Mouse (Mus musculus) lung, embryonic 15.5 days (tissue): Measurements from ENCODE around the gene Stk35. TPM values are rescaled to one million over a fixed set of nuclear protein-coding genes. Genes with fewer than 3 reads are reported as not detected.

Experiments
- ATAC-seq: fragments of 200-750 bp; cut with Nextera tagmentation; 2 replicates; pipeline ENCODE4 v1.8.0; 2017; ENCODE audit warnings: moderate number of reproducible peaks, borderline replicate concordance; ENCODE audit not compliant: low FRiP score, low TSS enrichment; ENCODE audit errors: extremely low read depth
- H3K27ac ChIP-seq: fragments of 300-500 bp; sonication (generic); 2 replicates; pipeline ENCODE4 v1.5.1; 2015; ENCODE audit warnings: moderate library complexity, mild to moderate bottlenecking, inconsistent platforms
- H3K27me3 ChIP-seq: fragments of 300-500 bp; sonication (generic); 2 replicates; pipeline ENCODE4 v1.6.1; 2015; ENCODE audit warnings: inconsistent platforms
- H3K36me3 ChIP-seq: fragments of 300-500 bp; sonication (generic); 2 replicates; pipeline ENCODE4 v1.6.1; 2015; ENCODE audit warnings: inconsistent platforms
- H3K4me1 ChIP-seq: fragments of 300-500 bp; sonication (generic); 2 replicates; pipeline ENCODE4 v1.6.1; 2015; ENCODE audit warnings: inconsistent platforms
- H3K4me2 ChIP-seq: fragments of 300-500 bp; sonication (generic); 2 replicates; pipeline ENCODE4 v1.6.1; 2015; ENCODE audit warnings: inconsistent platforms, mild to moderate bottlenecking, moderate library complexity
- H3K4me3 ChIP-seq: fragments of 300-500 bp; sonication (generic); 2 replicates; pipeline ENCODE4 v1.5.1; 2015; ENCODE audit warnings: mild to moderate bottlenecking, inconsistent platforms
- H3K9ac ChIP-seq: fragments of 300-500 bp; sonication (generic); 2 replicates; pipeline ENCODE4 v1.6.1; 2015; ENCODE audit warnings: inconsistent platforms
- H3K9me3 ChIP-seq: fragments of 300-500 bp; sonication (generic); 2 replicates; pipeline ENCODE4 v1.6.1; 2016; ENCODE audit warnings: inconsistent platforms
- WGBS: fragments of 180-500 bp; shearing (Covaris S2); methylation state at CpG from one replicate; pipeline ENCODE4 v1.1.7; 2015; 5-methylcytosine and 5-hydroxymethylcytosine counted together
- polyA plus RNA-seq: library from polyadenylated mRNA; unstranded; fragments of >200 nt; fragmentation: Nextera tagmentation; extraction: Ambion mirVana; gene quantifications from 2 replicates; pipeline ENCODE4 v1.2.1, GENCODE M21; 2015

Gene Stk35
- polyA plus RNA-seq, 1 experiment from 2014 or later, result 13.6 TPM

GRCm38 (mm10) chr2:129874509-129875095 is 74.3 kb downstream of the Stk35 start:
- H3K9ac ChIP-seq, result no peak overlapping the region
- H3K4me3 ChIP-seq, result no peak overlapping the region
- no peaks in the 10 kb centered on the region for H3K36me3 ChIP-seq
- 63% methylated on average over 10 of the region's 10 CpGs for WGBS
- no peak for ATAC-seq
- no peak overlapping the region for H3K4me2 ChIP-seq
- H3K4me1 ChIP-seq, result no peaks in the 10 kb centered on the region
- no peaks in the 10 kb centered on the region for H3K9me3 ChIP-seq
- no peaks in the 10 kb centered on the region for H3K27me3 ChIP-seq
- no peak overlapping the region for H3K27ac ChIP-seq

- H3K4me3 ChIP-seq, result no peak overlapping the region
- H3K27me3 ChIP-seq, result no peaks in the 10 kb centered on the region
- H3K9me3 ChIP-seq, result no peaks in the 10 kb centered on the region
- H3K4me1 ChIP-seq, result no peaks in the 10 kb centered on the region
- no peak for ATAC-seq
- no peak overlapping the region for H3K27ac ChIP-seq
- H3K4me2 ChIP-seq, result no peak overlapping the region
- no peaks in the 10 kb centered on the region for H3K36me3 ChIP-seq
- no peak overlapping the region for H3K9ac ChIP-seq
These were observed 76.6 kb downstream of the Stk35 start for GRCm38 (mm10) chr2:129876935-129877334.

GRCm38 (mm10) chr2:129879817-129880216 is 79.5 kb downstream of the Stk35 start:
- H3K27ac ChIP-seq, result no peak overlapping the region
- H3K4me1 ChIP-seq, result no peaks in the 10 kb centered on the region
- H3K9me3 ChIP-seq, result no peaks in the 10 kb centered on the region
- H3K9ac ChIP-seq, result no peak overlapping the region
- H3K27me3 ChIP-seq, result no peaks in the 10 kb centered on the region
- H3K4me2 ChIP-seq, result no peak overlapping the region
- ATAC-seq, result no peak
- H3K36me3 ChIP-seq, result no peaks in the 10 kb centered on the region
- no peak overlapping the region for H3K4me3 ChIP-seq
- 42% methylated on average over 3 of the region's 3 CpGs for WGBS

GRCm38 (mm10) chr2:129880226-129880625 is 79.9 kb downstream of the Stk35 start:
- no peaks in the 10 kb centered on the region for H3K4me1 ChIP-seq
- ATAC-seq, result no peak
- 88% methylated on average over 7 of the region's 7 CpGs for whole genome bisulfite sequencing
- no peaks in the 10 kb centered on the region for H3K36me3 ChIP-seq
- H3K9ac ChIP-seq, result no peak overlapping the region
- H3K4me2 ChIP-seq, result no peak overlapping the region
- H3K9me3 ChIP-seq, result no peaks in the 10 kb centered on the region
- H3K27ac ChIP-seq, result no peak overlapping the region
- no peaks in the 10 kb centered on the region for H3K27me3 ChIP-seq
- no peak overlapping the region for H3K4me3 ChIP-seq

GRCm38 (mm10) chr2:129881886-129882285 is 81.6 kb downstream of the Stk35 start:
- Histone ChIP-seq H3K9me3 (no peaks in the 10 kb centered on the region), H3K36me3 (no peaks in the 10 kb centered on the region), H3K27ac (no peak overlapping the region), H3K4me3 (no peak overlapping the region), H3K9ac (no peak overlapping the region), H3K27me3 (no peaks in the 10 kb centered on the region), H3K4me1 (no peaks in the 10 kb centered on the region), H3K4me2 (no peak overlapping the region)
- ATAC-seq, result no peak
- 64% methylated on average over 1 of the region's 1 CpGs for WGBS

Other genes starting within 250 kb of the Stk35 start
- gene Sirpa, start 207.7 kb upstream of the Stk35 start, polyA plus RNA-seq, result 18.4 and 20.6 TPM in 2 replicates
- 0.10 and 0.24 TPM in 2 replicates for gene Pdyn, start 100.7 kb upstream of the Stk35 start, polyA plus RNA-seq
- not detected in 2 replicates for gene Tgm3, start 211.8 kb downstream of the Stk35 start, polyA plus RNA-seq